Mouse (Mus musculus) cerebellum, adult 2 months (tissue): ENCODE results near the gene Dhrs3.

Experiments used
- CTCF ChIP-seq: fragments of 200-500 bp; IDR thresholded peaks from 2 replicates; pipeline ENCODE4 v1.5.1; 2011; ENCODE audit warnings: low read depth, mild to moderate bottlenecking, control low read depth, low read length, moderate library complexity, borderline replicate concordance; ENCODE audit not compliant: insufficient read depth
- POLR2A ChIP-seq: fragments of 200-500 bp; IDR thresholded peaks from 2 replicates; pipeline ENCODE4 v1.6.1; 2011; ENCODE audit warnings: low read length, control low read depth, borderline replicate concordance; ENCODE audit not compliant: insufficient read depth

- TF ChIP-seq CTCF (no peak), POLR2A (no peak)
Observed at GRCm38 (mm10) chr4:144906978-144907703, 14.5 kb downstream of the Dhrs3 start.
